Mouse (Mus musculus): ENCODE measurements at regions not wholly inside any gene's neighbourhood (a gene's known extent, or its start where the extent isn't known, plus 50 kb on each side); places are given as distances from the start of the nearest gene placed in this dataset.

DNA sequence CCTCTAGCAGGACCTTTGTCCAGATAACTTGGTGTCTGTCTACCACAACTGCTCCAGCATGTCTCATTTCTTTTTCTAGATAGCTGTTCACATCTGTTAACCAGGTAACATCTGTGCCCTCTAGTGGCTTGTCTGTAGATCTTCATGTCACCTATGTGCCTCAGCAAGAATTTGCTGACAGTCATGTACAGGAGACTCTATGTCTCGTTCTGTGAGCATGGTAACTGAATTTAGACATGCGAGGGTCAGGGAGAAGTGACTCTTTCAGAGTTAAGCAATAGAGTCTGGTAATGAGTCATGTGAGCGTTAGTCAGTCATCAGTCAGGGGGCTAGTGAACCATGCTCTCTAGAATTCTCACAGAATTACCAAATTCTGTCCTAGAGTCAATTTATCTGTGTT lies 77.0 kb downstream of the Serpinb9g start:
- peak; percentile 12 for TF ChIP-seq CTCF (IDR thresholded peaks at IDR 0.05; ENCODE audit: control insufficient read depth, insufficient read depth, insufficient read length)
- no peak for TF ChIP-seq FOSL1 (IDR thresholded peaks at IDR 0.05; ENCODE audit: insufficient read depth, low read length, poor library complexity, severe bottlenecking)
- TF ChIP-seq CEBPB (IDR thresholded peaks at IDR 0.05; ENCODE audit: low read depth) = peak; percentile 77
- no peak for TF ChIP-seq MYOD1 (IDR thresholded peaks at IDR 0.05; ENCODE audit: control insufficient read depth, insufficient read length, low read depth)
- TF ChIP-seq MAX (IDR thresholded peaks at IDR 0.05) = no peak
